Mouse (Mus musculus) heart, adult 2 months (tissue): ENCODE measurements around the gene Fam89a. TPM values are rescaled to one million over a fixed set of nuclear protein-coding genes. Genes with fewer than 3 reads are reported as not detected.

Experiments used
- DNase-seq, 2 experiments: peaks; one replicate each; pipeline ENCODE4 v3.0.0; 2021
- H3K27ac ChIP-seq: fragments of 200-600 bp; 2 replicates; pipeline ENCODE4 v1.8.1; 2022
- H3K27me3 ChIP-seq: fragments of 200-500 bp; 2 replicates; pipeline ENCODE4 v1.6.1; 2012; ENCODE audit warnings: mild to moderate bottlenecking, low read length, inconsistent platforms, mixed read lengths; ENCODE audit not compliant: control insufficient read depth, insufficient read depth
- H3K36me3 ChIP-seq: fragments of 200-500 bp; 2 replicates; pipeline ENCODE4 v1.6.1; 2012; ENCODE audit warnings: low read length, inconsistent platforms; ENCODE audit not compliant: control insufficient read depth, insufficient read depth
- H3K4me1 ChIP-seq: fragments of 200-500 bp; 2 replicates; pipeline ENCODE4 v1.6.1; 2011; ENCODE audit warnings: low read length; ENCODE audit not compliant: control insufficient read depth, insufficient read depth
- H3K4me3 ChIP-seq: fragments of 200-600 bp; 2 replicates; pipeline ENCODE4 v1.8.1; 2022
- H3K79me2 ChIP-seq: fragments of 200-500 bp; replicated peaks from 2 replicates; pipeline ENCODE4 v1.6.1; 2012; ENCODE audit warnings: mild to moderate bottlenecking, inconsistent platforms, low read length, moderate library complexity, mixed read lengths; ENCODE audit not compliant: control insufficient read depth, insufficient read depth
- H3K9ac ChIP-seq: fragments of 200-500 bp; 2 replicates; pipeline ENCODE4 v1.6.1; 2012; ENCODE audit warnings: low read depth, mild to moderate bottlenecking, control low read depth, inconsistent platforms, low read length, mixed read lengths
- CTCF ChIP-seq: fragments of 200-600 bp; IDR thresholded peaks from 2 replicates; pipeline ENCODE4 v1.8.1; 2022; ENCODE audit warnings: antibody characterized with exemption, mild to moderate bottlenecking, moderate library complexity
- EP300 ChIP-seq: fragments of 200-500 bp; IDR thresholded peaks from 2 replicates; pipeline ENCODE4 v1.6.1; 2011; ENCODE audit warnings: low read depth, low read length, control low read depth; ENCODE audit not compliant: insufficient read depth
- POLR2A ChIP-seq: fragments of 200-500 bp; IDR thresholded peaks from 2 replicates; pipeline ENCODE4 v1.6.1; 2011; ENCODE audit warnings: mild to moderate bottlenecking, low read depth, low read length, control low read depth; ENCODE audit not compliant: insufficient read depth
- WGBS: fragments of 180-500 bp; shearing (Covaris S2); methylation state at CpG from one replicate; pipeline ENCODE4 v1.1.7; 2018; 5-methylcytosine and 5-hydroxymethylcytosine counted together
- intact Hi-C: fragments of 180-260 bp; cut with DNase I; formaldehyde crosslinking; loops from one replicate; pipeline ENCODE4 v1.15.1; 2025
- polyA plus RNA-seq: library from polyadenylated mRNA; depleted of rRNA; stranded (reverse); fragments of >200 nt; gene quantifications from 2 replicates; pipeline ENCODE4 v1.2.3, GENCODE M21; 2012; rRNA removed
- total RNA-seq, 2 experiments: library from RNA; stranded (reverse); gene quantifications; 2 replicates each; pipeline ENCODE4 v1.2.3; 2021

Fam89a gene
- total and polyA plus RNA-seq, 3 experiments: 1.6 to 2.1 (median 1.8) TPM

DNA sequence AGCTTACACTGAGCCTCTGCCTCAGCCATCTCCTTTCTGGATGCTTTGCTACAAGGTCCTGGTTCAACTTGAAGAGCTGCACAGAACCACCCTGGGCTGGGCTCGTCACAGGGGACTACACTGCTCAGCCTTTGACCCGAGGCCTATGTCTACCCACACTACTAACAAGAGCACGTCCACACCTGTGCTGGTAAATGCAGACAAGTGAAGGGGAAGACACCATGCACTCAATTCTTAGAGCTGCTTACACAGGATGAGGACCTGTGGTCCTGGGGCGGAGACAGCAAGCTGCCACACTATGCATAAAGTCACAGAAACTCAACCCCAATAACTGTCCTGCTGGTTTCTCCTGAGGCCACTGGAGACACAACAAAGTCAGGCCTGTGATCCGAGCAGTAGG is 51.4 kb downstream of the Fam89a start:
- WGBS: 88% methylated on average over 5 of the region's 5 CpGs
- Histone ChIP-seq H3K27me3 (no peaks in the 10 kb centered on the region), H3K4me1 (peaks cover 4% of the 10 kb centered on the region), H3K4me3 (no peak overlapping the region), H3K79me2 (no peaks in the 10 kb centered on the region), H3K27ac (no peak overlapping the region), H3K36me3 (no peaks in the 10 kb centered on the region), H3K9ac (no peak overlapping the region)
- intact Hi-C loops: no loop called here
- TF ChIP-seq EP300: no peak
- TF ChIP-seq CTCF: no peak
- TF ChIP-seq POLR2A: no peak
- no peak for DNase-seq

DNA sequence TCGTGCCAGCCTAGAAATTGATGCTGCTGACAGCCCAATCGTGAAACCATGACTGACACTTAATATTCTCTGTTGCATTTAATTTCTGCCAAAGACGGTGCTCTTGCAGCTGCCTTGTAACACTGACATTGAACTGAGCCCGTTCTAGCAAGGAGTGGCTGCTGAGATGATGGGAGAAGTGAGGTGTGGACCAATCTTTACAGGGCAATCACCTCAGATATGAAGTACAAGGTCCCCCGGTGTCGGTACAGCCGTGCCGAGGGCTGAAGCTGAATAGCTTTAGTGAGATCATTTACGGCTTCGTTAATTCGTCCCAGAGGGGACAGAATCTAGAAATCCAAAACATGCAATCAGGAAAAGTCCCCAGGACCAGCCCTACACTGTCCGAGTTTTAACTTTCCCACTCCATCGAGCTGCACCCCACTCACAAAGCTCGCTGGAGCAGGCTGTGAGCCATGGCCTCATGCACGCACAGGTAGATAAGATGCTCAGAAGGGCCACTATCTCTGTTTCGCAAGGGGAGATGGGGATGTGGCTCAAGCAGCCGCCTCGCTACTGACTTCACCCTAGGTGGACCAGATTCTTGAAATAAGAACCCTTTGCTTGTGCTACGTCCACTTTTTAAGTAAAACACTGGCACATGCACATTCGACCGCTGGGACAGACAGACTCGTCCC is 56.1 kb downstream of the Fam89a start:
- 94% methylated on average over 22 of the region's 22 CpGs for WGBS
- H3K36me3 ChIP-seq: no peaks in the 10 kb centered on the region
- intact Hi-C loops: no loop called here

DNA sequence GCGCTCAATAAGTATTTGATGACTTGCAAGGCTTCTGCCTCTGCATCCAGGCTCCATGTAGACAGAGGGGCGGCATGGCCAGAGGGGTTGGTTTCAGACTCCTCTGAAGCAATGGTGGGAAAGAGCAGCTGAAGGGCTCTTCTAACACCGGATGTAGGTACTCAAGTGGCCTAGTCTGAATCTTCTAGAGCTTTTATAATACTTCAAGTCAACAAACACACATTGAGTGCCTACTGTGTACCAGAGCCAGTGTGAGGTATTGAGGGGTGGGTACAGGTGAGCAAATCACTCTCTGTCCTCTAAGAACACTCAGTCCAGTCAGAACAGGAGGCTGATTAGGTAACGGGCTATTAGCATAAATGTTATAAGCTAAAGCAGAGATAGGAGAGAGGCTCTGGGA is 59.9 kb downstream of the Fam89a start:
- TF ChIP-seq EP300 (no peak), POLR2A (no peak), CTCF (no peak)
- 95% methylated on average over 4 of the region's 4 CpGs for WGBS
- Histone ChIP-seq H3K9ac (no peak overlapping the region), H3K4me3 (no peak overlapping the region), H3K79me2 (no peaks in the 10 kb centered on the region), H3K27ac (no peak overlapping the region), H3K27me3 (no peaks in the 10 kb centered on the region), H3K36me3 (no peaks in the 10 kb centered on the region), H3K4me1 (no peaks in the 10 kb centered on the region)
- intact Hi-C loops: no loop called here
- no peak for DNase-seq

More for the DNA sequence above, 56.1 kb downstream of the Fam89a start:
- DNase-seq: no peak
- no peak overlapping the region for H3K9ac ChIP-seq
- H3K79me2 ChIP-seq: no peaks in the 10 kb centered on the region
- no peaks in the 10 kb centered on the region for H3K27me3 ChIP-seq
- peaks cover 1% of the 10 kb centered on the region for H3K4me1 ChIP-seq
- H3K4me3 ChIP-seq: no peak overlapping the region
- TF ChIP-seq POLR2A (no peak), CTCF (no peak), EP300 (no peak)
- no peak overlapping the region for H3K27ac ChIP-seq

Other genes starting within 250 kb of the Fam89a start
- 10 to 100 TPM; 25.9 to 28.4 TPM for gene Cog2, start 231.1 kb downstream of the Fam89a start, total RNA-seq
- gene Cog2, start 231.1 kb downstream of the Fam89a start, polyA plus RNA-seq: 11.5 and 15.9 TPM in 2 replicates
- gene Agt, start 182.1 kb downstream of the Fam89a start, total RNA-seq: 10 to 100 TPM; 10.3 to 10.5 TPM
- gene Agt, start 182.1 kb downstream of the Fam89a start, polyA plus RNA-seq: 9.4 and 10.1 TPM in 2 replicates
- not detected for gene Capn9, start 175.7 kb downstream of the Fam89a start, total RNA-seq
- 0.06 TPM in 1 of 2 replicates, not detected in the other for gene Capn9, start 175.7 kb downstream of the Fam89a start, polyA plus RNA-seq
- 10 to 100 TPM; 54.4 to 61.8 TPM for gene 2310022B05Rik, start 88.5 kb downstream of the Fam89a start, total RNA-seq
- 64.3 and 65.1 TPM in 2 replicates for gene 2310022B05Rik, start 88.5 kb downstream of the Fam89a start, polyA plus RNA-seq
- 10 to 100 TPM; 14.7 to 15.1 TPM for gene Ttc13, start 29.8 kb downstream of the Fam89a start, total RNA-seq
- gene Ttc13, start 29.8 kb downstream of the Fam89a start, polyA plus RNA-seq: 8.1 and 13.1 TPM in 2 replicates
- gene Arv1, start 29.7 kb downstream of the Fam89a start, total RNA-seq: 1 to 10 TPM; 3.1 to 4.2 TPM
- gene Arv1, start 29.7 kb downstream of the Fam89a start, polyA plus RNA-seq: 8.6 and 9.5 TPM in 2 replicates
- gene Trim67, start 41.3 kb upstream of the Fam89a start, total RNA-seq: under 1 TPM; 0.43 to 0.47 TPM
- gene Trim67, start 41.3 kb upstream of the Fam89a start, polyA plus RNA-seq: 1.3 and 2.0 TPM in 2 replicates
- 100 to 1,000 TPM; 169 to 189 TPM for gene Gnpat, start 111.2 kb upstream of the Fam89a start, total RNA-seq
- gene Gnpat, start 111.2 kb upstream of the Fam89a start, polyA plus RNA-seq: 199 and 263 TPM in 2 replicates
- gene 2810004N23Rik, start 111.3 kb upstream of the Fam89a start, total RNA-seq: 10 to 100 TPM; 47.3 to 51.7 TPM
- gene 2810004N23Rik, start 111.3 kb upstream of the Fam89a start, polyA plus RNA-seq: 28.9 and 46.7 TPM in 2 replicates
- gene Exoc8, start 145.9 kb upstream of the Fam89a start, total RNA-seq: 10 to 100 TPM; 18.8 to 20.2 TPM
- gene Exoc8, start 145.9 kb upstream of the Fam89a start, polyA plus RNA-seq: 6.8 and 9.7 TPM in 2 replicates
- 10 to 100 TPM; 10.3 TPM for gene Sprtn, start 146.1 kb upstream of the Fam89a start, total RNA-seq
- gene Sprtn, start 146.1 kb upstream of the Fam89a start, polyA plus RNA-seq: 8.3 and 13.7 TPM in 2 replicates
- 100 to 1,000 TPM; 331 to 374 TPM for gene Egln1, start 197.5 kb upstream of the Fam89a start, total RNA-seq
- gene Egln1, start 197.5 kb upstream of the Fam89a start, polyA plus RNA-seq: 146 and 227 TPM in 2 replicates